Mouse (Mus musculus) forebrain, embryonic 11.5 days (tissue): ENCODE measurements at regions not wholly inside any gene's neighbourhood (a gene's known extent, or its start where the extent isn't known, plus 50 kb on each side); places are given as distances from the start of the nearest gene placed in this dataset.

Experiments
- ATAC-seq: fragments of 200-750 bp; cut with Nextera tagmentation; replicated peaks from 2 replicates; pipeline ENCODE4 v1.8.0; 2017; ENCODE audit warnings: moderate TSS enrichment; ENCODE audit not compliant: low FRiP score
- DNase-seq: peaks from one replicate; pipeline ENCODE4 v3.0.0-alpha.2; 2017; ENCODE audit warnings: low spot score
- H3K27ac ChIP-seq: fragments of 300-500 bp; sonication (generic); 2 replicates; pipeline ENCODE4 v1.5.1; 2014; ENCODE audit warnings: low read depth, low read length
- H3K27me3 ChIP-seq: fragments of 300-500 bp; sonication (generic); 2 replicates; pipeline ENCODE4 v1.6.1; 2014; ENCODE audit warnings: mild to moderate bottlenecking, low read length, mixed read lengths; ENCODE audit not compliant: control insufficient read depth, insufficient read depth
- H3K36me3 ChIP-seq: fragments of 300-500 bp; sonication (generic); 2 replicates; pipeline ENCODE4 v1.6.1; 2014; ENCODE audit warnings: mild to moderate bottlenecking, low read length, moderate library complexity, mixed read lengths; ENCODE audit not compliant: control insufficient read depth, insufficient read depth
- H3K4me1 ChIP-seq: fragments of 300-500 bp; sonication (generic); replicated peaks from 2 replicates; pipeline ENCODE4 v1.6.1; 2014; ENCODE audit warnings: low read length, mixed read lengths; ENCODE audit not compliant: control insufficient read depth, insufficient read depth
- H3K4me2 ChIP-seq: fragments of 300-500 bp; sonication (generic); 2 replicates; pipeline ENCODE4 v1.6.1; 2014; ENCODE audit warnings: low read depth, mild to moderate bottlenecking, low read length, moderate library complexity, mixed read lengths; ENCODE audit not compliant: severe bottlenecking
- H3K4me3 ChIP-seq: fragments of 300-500 bp; sonication (generic); 2 replicates; pipeline ENCODE4 v1.5.1; 2014; ENCODE audit warnings: low read depth, low read length
- H3K9ac ChIP-seq: fragments of 300-500 bp; sonication (generic); 2 replicates; pipeline ENCODE4 v1.6.1; 2014; ENCODE audit warnings: low read length
- H3K9me3 ChIP-seq: fragments of 300-500 bp; sonication (generic); 2 replicates; pipeline ENCODE4 v1.6.1; 2016; ENCODE audit warnings: low read length, mixed read lengths; ENCODE audit not compliant: control insufficient read depth
- WGBS: fragments of 180-500 bp; shearing (Covaris S2); extraction: QIAGEN DNeasy Blood & Tissue Kit; methylation state at CpG from one replicate; pipeline ENCODE4 v1.1.7; 2014; 5-methylcytosine and 5-hydroxymethylcytosine counted together

- Histone ChIP-seq H3K9ac (no peak overlapping the region), H3K4me1 (no peaks in the 10 kb centered on the region), H3K9me3 (no peaks in the 10 kb centered on the region), H3K4me2 (no peak overlapping the region), H3K36me3 (no peaks in the 10 kb centered on the region), H3K4me3 (no peak overlapping the region), H3K27ac (no peak overlapping the region), H3K27me3 (peaks cover 4% of the 10 kb centered on the region)
- DNase-seq (no peak), ATAC-seq (no peak)
- WGBS, result 80% methylated on average over 10 of the region's 10 CpGs
Measured at GRCm38 (mm10) chr1:119322279-119322995, 99.6 kb downstream of the Inhbb start.

GRCm38 (mm10) chr1:119321799-119322198 lies 100.2 kb downstream of the Inhbb start:
- Histone ChIP-seq H3K4me2 (no peak overlapping the region), H3K4me1 (no peaks in the 10 kb centered on the region), H3K36me3 (no peaks in the 10 kb centered on the region), H3K9ac (no peak overlapping the region), H3K27me3 (peaks cover 2% of the 10 kb centered on the region), H3K27ac (no peak overlapping the region), H3K4me3 (no peak overlapping the region), H3K9me3 (no peaks in the 10 kb centered on the region)
- ATAC-seq (no peak), DNase-seq (no peak)
- 89% methylated on average over 8 of the region's 8 CpGs for WGBS

GRCm38 (mm10) chr1:119317006-119317405 lies 105.0 kb downstream of the Inhbb start:
- H3K36me3 ChIP-seq, result no peaks in the 10 kb centered on the region
- H3K27ac ChIP-seq, result no peak overlapping the region
- no peaks in the 10 kb centered on the region for H3K4me1 ChIP-seq
- no peak for DNase-seq
- no peaks in the 10 kb centered on the region for H3K9me3 ChIP-seq
- H3K27me3 ChIP-seq, result no peaks in the 10 kb centered on the region
- no peak overlapping the region for H3K4me2 ChIP-seq
- no peak for ATAC-seq
- no peak overlapping the region for H3K9ac ChIP-seq
- WGBS, result 93% methylated on average over 4 of the region's 4 CpGs
- no peak overlapping the region for H3K4me3 ChIP-seq

- 76% methylated on average over 9 of the region's 9 CpGs for WGBS
- ATAC-seq, result no peak
- Histone ChIP-seq H3K4me1 (peaks cover 17% of the 10 kb centered on the region), H3K9ac (no peak overlapping the region), H3K9me3 (no peaks in the 10 kb centered on the region), H3K27me3 (peaks cover 3% of the 10 kb centered on the region; the same call in 1 of the 2 replicates), H3K27ac (no peak overlapping the region), H3K36me3 (no peaks in the 10 kb centered on the region), H3K4me2 (no peak overlapping the region), H3K4me3 (no peak overlapping the region)
- DNase-seq, result no peak
Measured at GRCm38 (mm10) chr1:119308719-119309365, 113.2 kb downstream of the Inhbb start.

- peaks cover 17% of the 10 kb centered on the region for H3K4me1 ChIP-seq
- no peak overlapping the region for H3K9ac ChIP-seq
- WGBS, result 2% methylated on average over 13 of the region's 13 CpGs
- no peak overlapping the region for H3K27ac ChIP-seq
- peak; percentile 77 for DNase-seq
- no peaks in the 10 kb centered on the region for H3K9me3 ChIP-seq
- peak; percentile 81 for ATAC-seq
- no peak overlapping the region for H3K4me2 ChIP-seq
- H3K36me3 ChIP-seq, result no peaks in the 10 kb centered on the region
- no peak overlapping the region for H3K4me3 ChIP-seq
- peaks cover 5% of the 10 kb centered on the region; the same call in 1 of the 2 replicates for H3K27me3 ChIP-seq
Measured at GRCm38 (mm10) chr1:119305315-119305976, 116.6 kb downstream of the Inhbb start.

GRCm38 (mm10) chr1:119304470-119304980 lies 117.5 kb downstream of the Inhbb start:
- no peaks in the 10 kb centered on the region for H3K9me3 ChIP-seq
- no peak overlapping the region for H3K4me2 ChIP-seq
- no peaks in the 10 kb centered on the region for H3K36me3 ChIP-seq
- H3K27ac ChIP-seq, result no peak overlapping the region
- H3K27me3 ChIP-seq, result peaks cover 5% of the 10 kb centered on the region; the same call in 1 of the 2 replicates
- H3K9ac ChIP-seq, result no peak overlapping the region
- 17% methylated on average over 9 of the region's 9 CpGs for WGBS
- peak; percentile 55; the same call in 1 of the 2 replicates for ATAC-seq
- DNase-seq, result no peak
- H3K4me1 ChIP-seq, result peaks cover 17% of the 10 kb centered on the region
- H3K4me3 ChIP-seq, result no peak overlapping the region

- ATAC-seq, result no peak
- H3K4me3 ChIP-seq, result no peak overlapping the region
- no peak overlapping the region for H3K4me2 ChIP-seq
- DNase-seq, result no peak
- no peaks in the 10 kb centered on the region for H3K9me3 ChIP-seq
- peaks cover 5% of the 10 kb centered on the region; the same call in 1 of the 2 replicates for H3K27me3 ChIP-seq
- H3K9ac ChIP-seq, result no peak overlapping the region
- no peaks in the 10 kb centered on the region for H3K36me3 ChIP-seq
- 85% methylated on average over 7 of the region's 7 CpGs for WGBS
- peaks cover 17% of the 10 kb centered on the region for H3K4me1 ChIP-seq
- H3K27ac ChIP-seq, result no peak overlapping the region
Measured at GRCm38 (mm10) chr1:119302349-119302995, 119.6 kb downstream of the Inhbb start.

GRCm38 (mm10) chr1:119301931-119302330 lies 120.1 kb downstream of the Inhbb start:
- Histone ChIP-seq H3K27ac (no peak overlapping the region), H3K9me3 (no peaks in the 10 kb centered on the region), H3K4me1 (peaks cover 17% of the 10 kb centered on the region), H3K9ac (no peak overlapping the region), H3K4me2 (no peak overlapping the region), H3K4me3 (no peak overlapping the region), H3K27me3 (peaks cover 5% of the 10 kb centered on the region; the same call in 1 of the 2 replicates), H3K36me3 (no peaks in the 10 kb centered on the region)
- WGBS, result 85% methylated on average over 7 of the region's 7 CpGs
- ATAC-seq (no peak), DNase-seq (no peak)
